Mouse (Mus musculus): ENCODE results near the gene Slirp. TPM values are rescaled to one million over a fixed set of nuclear protein-coding genes. Genes with fewer than 3 reads are reported as not detected.

Gene Slirp
- polyA plus RNA-seq (2012) = 2.3 and 3.9 TPM in 2 replicates

DNA sequence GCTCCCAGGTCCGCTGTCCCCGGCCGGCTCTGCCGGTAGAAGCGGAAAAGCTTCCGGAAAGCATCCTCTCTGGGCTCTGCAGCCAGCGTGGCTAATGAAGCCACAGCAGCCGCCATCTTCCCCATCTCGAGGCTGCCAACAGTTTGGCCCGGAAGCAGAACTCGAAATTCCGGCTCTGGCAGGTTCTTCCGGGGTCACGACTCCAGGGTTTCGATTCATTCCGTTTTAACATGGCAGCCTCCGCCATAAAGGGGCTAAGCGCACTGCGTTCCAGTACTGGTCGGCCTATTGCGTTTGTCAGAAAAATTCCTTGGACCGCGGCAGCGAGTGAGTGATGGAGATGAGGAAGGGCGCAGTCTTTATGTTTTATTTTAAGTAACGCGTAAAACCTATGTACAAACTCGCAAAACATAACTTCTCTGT, at the start of gene Slirp, which contains the start of gene Alkbh1:
Gene Slirp (plus strand): TSS at position 197 of the 423 bp plus-strand sequence.
Gene Alkbh1 (minus strand): TSS at position 318 of the 423 bp plus-strand sequence.
- no peak for TF ChIP-seq GATA1 (IDR thresholded peaks at IDR 0.05; ENCODE audit: low read length)

DNA sequence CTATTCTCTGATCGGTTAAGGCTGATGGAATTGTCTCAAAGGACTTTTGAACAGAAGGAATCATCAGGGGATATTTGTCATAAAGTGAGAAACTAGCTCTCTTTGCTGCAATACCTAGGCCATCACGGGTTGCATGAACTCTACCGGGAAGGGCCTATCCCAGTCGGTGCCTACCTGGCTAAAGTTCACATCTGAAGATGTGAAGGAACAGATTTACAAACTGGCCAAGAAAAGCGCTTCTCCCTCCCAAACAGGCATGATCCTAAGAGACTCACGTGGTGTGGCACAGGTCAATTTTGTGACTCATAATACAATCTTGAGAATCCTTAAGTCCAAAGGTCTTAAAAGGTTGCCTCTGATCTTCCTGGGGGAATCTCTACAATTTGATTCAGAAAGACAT, 49.4 kb upstream of the Slirp start:
- TF ChIP-seq GATA1 (IDR thresholded peaks at IDR 0.05; ENCODE audit: low read length) = no peak

DNA sequence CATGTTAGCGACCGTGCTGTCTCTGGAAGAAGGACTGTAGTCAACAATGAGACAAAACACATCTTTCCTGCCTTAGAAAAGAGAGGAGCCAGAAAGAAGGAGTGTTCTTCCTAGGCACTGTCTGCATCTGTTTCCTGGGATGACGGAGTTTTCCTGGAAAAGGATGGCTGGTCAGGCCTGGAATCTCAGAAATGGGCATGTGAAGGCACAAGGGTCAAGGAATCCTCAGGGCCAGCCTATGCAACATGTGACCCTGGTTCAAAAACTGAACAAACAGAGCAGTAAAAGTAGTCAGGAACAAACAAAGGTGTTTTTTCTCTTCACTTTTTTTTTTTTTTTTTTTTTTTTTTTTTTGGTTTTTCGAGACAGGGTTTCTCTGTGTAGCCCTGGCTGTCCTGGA, 46.6 kb upstream of the Slirp start:
- TF ChIP-seq GATA1 (IDR thresholded peaks at IDR 0.05; ENCODE audit: low read length) = no peak

DNA sequence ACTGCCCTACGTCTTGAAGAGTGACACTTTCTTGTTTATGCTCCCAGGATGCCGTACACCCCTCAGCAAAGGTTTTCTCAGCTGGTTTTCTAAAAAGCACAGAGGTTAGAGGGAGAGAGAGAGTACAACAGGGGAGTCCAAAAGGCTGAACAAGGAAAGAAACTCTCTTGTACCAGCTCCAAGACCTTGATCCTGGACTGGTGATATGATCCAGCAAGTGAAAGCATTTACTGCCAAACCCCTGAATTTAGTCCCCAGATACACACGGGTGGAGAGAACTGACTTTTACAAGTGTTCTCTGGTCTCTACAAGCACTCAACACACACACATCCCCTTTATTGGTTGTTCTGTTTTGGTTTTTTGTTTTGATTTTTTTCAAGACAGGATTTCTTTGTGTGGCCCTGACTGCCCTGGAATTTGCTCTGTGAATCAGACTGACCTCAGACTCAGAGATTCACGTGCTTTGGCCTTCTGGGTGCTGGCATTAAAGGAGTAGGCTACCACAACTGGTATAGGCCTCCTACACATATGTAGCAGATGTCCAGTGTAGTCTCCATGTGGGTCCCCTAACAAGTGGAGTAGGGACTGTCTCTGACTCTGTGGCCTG, 45.8 kb upstream of the Slirp start:
- no peak for TF ChIP-seq GATA1 (IDR thresholded peaks at IDR 0.05; ENCODE audit: low read length)

DNA sequence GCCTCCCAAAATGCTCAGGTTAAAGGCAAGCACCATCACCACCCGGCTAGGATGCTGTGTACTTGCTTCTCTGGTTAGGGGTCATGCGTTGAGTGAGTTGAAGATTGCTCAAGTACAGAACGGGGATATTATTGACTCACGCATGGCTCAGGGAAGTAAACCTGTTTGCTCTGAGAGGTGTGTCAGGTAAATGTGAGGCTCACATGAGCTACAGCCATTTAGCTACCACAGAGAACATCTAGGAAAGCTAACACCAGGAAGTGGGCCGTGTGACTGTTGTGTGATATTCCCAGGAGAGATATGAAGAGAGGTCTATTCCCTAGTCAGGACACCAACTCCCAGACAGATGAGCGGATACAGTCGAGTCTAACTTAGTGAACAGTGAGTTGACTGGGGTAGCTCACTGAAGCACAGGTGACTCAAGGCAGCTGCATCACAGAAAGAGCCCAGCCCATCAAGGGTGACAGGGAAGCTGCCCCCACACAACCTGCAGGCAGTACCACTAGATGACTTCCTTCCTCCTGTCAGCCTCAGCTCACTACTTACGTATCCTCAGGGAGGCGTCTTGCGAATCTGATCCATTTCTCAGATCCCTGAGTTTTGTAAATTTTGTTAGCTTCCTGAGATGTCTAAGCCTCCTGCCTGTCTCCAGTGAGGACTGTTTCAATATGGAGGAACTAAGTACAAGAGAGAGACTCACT, 44.4 kb upstream of the Slirp start:
- no peak for TF ChIP-seq GATA1 (IDR thresholded peaks at IDR 0.05; ENCODE audit: low read length)

DNA sequence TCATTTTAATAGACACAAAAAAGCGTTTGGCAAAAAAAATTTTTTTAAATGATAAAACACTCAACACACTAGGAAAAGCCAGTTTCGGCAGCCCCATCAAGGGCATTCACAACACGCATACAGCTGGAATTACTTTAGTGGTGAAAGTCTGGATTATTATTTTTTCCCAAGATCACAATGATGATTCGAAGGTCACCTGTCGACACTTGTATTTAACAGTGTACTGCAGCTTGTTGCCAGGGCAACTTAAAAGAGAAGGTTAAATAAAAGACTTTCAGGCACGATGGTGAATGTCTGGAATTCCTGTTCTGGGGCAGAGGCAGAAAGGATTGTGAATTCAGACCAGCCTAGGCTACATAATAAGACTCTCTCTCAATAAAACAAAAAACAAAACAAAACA, 41.8 kb upstream of the Slirp start:
- no peak for TF ChIP-seq GATA1 (IDR thresholded peaks at IDR 0.05; ENCODE audit: low read length)

DNA sequence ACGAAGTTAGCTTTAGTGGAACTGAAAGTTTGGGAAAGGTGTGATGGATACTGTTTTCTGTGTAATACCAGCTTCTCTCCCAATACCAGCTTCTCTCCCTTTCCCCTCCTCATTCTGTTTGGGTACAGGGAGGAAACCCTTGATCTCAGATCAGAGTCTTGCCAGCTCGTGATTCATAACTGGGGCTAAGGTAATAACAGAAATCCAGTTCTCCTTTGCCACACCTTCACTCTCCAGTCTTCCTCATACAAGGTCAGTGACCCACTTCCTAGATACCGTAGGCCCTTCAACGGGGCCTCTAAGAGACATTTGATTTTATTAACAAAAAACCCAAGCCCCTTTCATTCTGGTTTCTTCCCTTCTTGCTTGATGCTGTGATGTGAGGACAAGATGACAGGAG, 38.5 kb upstream of the Slirp start:
- no peak for TF ChIP-seq GATA1 (IDR thresholded peaks at IDR 0.05; ENCODE audit: low read length)

DNA sequence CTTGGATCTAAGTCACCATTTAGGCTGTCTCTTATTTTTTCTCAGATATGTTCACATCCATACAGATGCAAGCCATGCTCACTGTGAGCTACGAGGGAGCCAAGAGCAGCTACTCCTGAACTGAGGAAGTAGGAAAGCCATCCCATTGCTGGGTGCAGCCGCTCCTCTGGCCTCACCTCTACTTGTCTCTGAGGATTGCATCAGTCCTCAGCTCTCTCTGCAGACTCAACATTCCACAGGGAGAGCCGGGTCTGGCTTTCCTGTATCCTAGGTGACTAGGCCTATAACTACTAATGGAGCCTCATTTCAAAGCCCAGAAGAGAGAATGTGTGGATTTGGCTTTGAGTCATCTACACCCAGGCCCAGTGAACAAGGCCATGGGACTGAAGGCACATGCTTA, 38.0 kb upstream of the Slirp start:
- no peak for TF ChIP-seq GATA1 (IDR thresholded peaks at IDR 0.05; ENCODE audit: low read length)

DNA sequence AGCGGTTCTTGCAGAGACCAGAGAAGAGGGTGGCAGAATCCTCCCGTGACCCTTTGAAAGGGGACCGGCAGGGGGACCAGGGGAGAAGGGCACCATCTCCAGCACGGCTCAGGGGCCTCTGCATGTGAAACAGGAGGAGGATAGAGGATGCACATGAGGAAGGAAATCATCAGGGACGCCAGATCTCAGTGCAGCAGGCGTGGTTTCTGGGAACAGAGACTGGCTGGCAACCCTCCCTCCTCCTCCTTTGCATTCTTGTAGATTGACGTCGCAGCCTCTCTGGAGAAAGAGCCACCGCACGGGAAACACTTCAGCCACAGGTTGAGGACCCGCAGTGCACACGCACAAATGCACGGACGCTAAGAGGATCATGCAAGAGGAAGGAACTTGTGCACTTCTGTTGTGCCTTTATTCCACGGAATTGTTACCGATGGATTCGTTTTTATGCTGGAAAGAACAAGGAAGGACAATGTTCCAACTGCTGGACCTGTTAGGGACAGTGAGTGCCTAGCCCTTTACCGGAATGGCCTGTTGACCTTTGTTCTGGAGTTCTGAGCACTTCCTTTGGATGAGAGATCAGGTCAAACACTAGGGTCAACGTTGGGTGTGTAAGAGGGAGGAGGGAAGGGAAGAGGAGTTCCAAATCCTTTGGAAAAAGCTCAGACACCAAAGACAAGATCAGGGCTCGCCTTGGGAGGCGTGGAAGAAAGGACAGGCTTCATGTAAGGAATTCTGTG, 35.7 kb upstream of the Slirp start:
- no peak for TF ChIP-seq GATA1 (IDR thresholded peaks at IDR 0.05; ENCODE audit: low read length)

DNA sequence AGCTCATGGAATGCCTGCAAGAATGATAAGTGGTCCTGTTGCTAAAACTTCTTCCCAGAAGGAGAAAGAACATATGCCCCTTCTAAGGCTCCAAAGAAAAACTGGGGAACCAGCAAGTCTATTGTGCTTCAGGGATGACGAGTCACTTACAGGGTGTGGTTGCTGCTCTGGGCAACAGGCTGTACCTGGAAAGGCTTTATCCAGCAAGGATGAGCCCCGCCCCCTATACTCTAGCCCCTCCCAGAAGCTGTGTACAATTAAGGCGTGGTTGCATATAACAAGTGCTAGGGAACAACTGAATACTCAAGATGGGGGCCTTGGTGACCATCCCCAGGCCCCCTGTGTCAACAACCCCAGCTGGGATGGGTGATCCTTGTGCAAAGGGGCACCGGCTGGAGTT, 34.6 kb upstream of the Slirp start:
- no peak for TF ChIP-seq GATA1 (IDR thresholded peaks at IDR 0.05; ENCODE audit: low read length)

DNA sequence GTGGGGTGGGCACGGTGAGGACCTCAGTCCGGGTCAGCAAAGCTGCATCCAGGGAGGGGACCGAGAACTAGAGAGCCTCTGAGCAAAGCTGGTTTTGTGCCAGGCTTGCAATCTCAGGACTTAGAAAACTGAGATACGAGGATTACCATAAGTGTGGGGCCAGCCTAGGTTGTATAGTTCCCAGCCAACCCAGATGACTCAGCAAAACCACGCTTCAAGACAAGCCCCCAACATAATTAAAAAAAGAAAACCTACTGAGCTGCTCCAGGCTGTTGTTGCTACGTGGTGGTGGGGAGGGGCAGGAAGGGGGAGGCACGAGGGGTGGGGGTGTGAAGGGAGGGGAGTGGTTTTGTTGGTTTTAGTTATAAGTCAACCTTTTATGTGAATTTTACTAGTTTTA, 32.7 kb upstream of the Slirp start:
- TF ChIP-seq GATA1 (IDR thresholded peaks at IDR 0.05; ENCODE audit: low read length) = no peak

DNA sequence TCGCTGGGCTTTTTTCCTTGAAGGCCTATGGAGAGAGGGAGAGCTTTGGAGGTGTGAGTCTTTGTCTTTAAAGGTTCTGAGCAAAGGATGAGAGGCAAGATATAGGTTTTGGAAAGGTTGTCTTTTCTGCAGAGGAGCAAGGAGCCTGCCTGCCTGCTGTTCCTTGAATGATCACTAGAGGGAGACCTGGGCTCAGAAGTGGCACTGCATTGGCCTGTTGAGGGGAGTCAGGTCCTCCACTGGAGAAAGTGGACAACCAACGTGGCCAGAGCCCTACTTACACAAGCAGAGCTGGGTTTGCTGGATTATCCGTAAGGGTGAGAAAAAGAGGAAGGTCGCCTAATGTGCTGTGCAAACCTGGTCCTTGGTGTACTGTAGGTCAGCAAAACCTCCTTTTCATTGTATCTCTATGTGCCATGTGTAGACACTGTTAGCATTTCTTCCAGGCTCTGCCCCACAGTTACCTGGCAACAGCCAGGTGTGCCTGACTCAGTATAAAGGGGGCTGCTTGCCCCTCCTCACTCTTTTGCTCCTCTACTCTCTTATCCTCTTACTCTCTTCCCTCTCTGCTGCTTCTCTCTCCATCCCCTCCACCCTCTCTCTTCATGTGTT, 30.4 kb upstream of the Slirp start:
- TF ChIP-seq GATA1 (IDR thresholded peaks at IDR 0.05; ENCODE audit: low read length) = no peak

DNA sequence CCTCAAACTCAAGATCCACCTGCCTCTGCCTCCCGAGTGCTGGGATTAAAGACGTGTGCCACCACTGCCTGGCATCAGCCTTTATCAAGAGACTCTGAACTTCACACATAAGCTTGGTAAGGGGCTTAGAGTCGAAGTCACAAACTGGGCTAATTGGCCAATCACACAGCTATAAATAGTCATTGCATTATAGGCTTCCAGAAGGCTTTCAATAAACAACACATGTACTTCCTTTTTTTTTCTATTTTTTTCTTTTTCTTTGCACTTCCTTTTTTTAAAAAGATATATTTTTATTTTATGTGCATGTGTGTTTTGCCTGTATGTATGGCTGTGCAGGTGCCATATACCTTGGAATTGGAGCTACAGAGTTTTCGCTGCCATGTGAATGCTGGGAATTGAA, 28.3 kb upstream of the Slirp start:
- no peak for TF ChIP-seq GATA1 (IDR thresholded peaks at IDR 0.05; ENCODE audit: low read length)

DNA sequence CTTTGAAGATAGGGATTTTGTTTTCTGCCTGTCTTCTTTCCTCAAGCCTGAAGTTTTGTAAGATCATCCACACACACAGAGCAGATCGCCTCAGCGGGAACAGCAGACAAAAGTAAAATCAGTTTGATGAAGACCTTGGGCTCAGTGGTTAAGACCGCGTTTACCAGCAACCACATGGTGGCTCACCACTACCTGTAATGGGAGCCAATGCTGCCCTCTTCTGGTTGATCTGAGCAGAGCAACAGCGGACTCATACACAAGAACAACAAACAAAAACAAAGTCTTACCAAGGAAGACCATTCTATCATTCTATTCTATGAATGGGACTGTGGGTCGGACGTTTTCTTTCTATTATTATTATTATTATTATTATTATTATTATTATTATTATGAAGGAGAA, 27.0 kb upstream of the Slirp start:
- TF ChIP-seq GATA1 (IDR thresholded peaks at IDR 0.05; ENCODE audit: low read length) = no peak

DNA sequence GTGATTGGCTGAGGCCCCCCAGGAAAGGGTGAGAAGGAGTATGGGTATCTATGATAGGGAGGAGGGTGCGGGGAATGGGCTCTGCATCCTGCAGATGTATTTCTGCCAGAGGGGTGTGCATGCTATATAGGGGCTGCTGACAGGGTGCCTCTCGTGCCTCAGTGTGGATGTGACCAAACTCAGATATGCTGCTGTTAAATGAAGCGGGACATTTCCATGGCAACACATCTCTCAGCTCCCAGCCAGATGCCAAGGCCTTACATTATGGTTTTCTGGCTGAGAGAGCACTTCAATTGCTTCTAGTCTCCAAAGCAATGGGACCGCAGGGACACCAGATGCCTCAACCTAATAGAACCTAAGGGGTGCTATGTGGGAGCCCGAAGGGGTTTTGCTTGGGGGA, 24.8 kb upstream of the Slirp start:
- TF ChIP-seq GATA1 (IDR thresholded peaks at IDR 0.05; ENCODE audit: low read length) = no peak

DNA sequence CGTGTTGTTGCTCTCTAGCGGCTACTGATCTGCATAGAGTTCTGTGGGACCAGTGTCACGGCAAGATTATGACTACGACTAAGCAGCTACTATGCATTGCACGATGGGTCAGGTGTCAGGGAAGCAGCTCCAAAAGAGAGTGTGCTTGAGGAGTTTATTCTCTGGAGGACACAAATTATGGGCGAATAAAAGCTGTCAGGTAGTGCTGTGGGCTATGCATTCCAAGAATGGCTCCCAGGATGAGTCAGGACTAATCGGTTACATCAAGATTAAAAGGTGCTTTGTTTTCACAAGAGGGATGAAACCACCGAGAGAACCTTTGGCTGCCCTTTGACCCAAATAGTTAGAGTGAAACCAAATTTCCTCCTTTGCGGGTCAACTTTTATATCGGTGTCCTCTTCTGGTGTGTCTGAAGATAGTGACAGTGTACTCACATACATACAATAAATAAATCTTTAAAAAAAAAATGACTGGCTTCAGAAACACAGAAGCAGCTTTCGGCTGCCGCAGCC, 23.7 kb upstream of the Slirp start:
- TF ChIP-seq GATA1 (IDR thresholded peaks at IDR 0.05; ENCODE audit: low read length) = no peak

Data from G1E-ER4 (cell line).